Mouse (Mus musculus) C2C12 (cell line): ENCODE data around the gene St6galnac1. TPM values are rescaled to one million over a fixed set of nuclear protein-coding genes. Genes with fewer than 3 reads are reported as not detected.

Experiments
- H3K27me3 ChIP-seq: one replicate; pipeline ENCODE4 v1.6.1; 2011; ENCODE audit not compliant: control insufficient read depth, insufficient read depth, insufficient read length
- H3K36me3 ChIP-seq: one replicate; pipeline ENCODE4 v1.6.1; 2011; ENCODE audit not compliant: control insufficient read depth, insufficient read depth
- H3K4me3 ChIP-seq: one replicate; pipeline ENCODE4 v1.5.1; 2011; ENCODE audit warnings: mild to moderate bottlenecking, control low read depth; ENCODE audit not compliant: poor library complexity, insufficient read depth, severe bottlenecking
- H3K79me2 ChIP-seq: one replicate; pipeline ENCODE4 v1.6.1; 2011; ENCODE audit not compliant: control insufficient read depth, insufficient read depth
- H3K79me3 ChIP-seq: one replicate; pipeline ENCODE4 v1.6.1; 2011; ENCODE audit warnings: low read depth, control low read depth
- H3ac ChIP-seq: one replicate; pipeline ENCODE3; 2011; ENCODE audit warnings: low read depth; ENCODE audit not compliant: control insufficient read depth, insufficient read length
- CEBPB ChIP-seq: IDR thresholded peaks from one replicate; pipeline ENCODE4 v1.6.1; 2011; ENCODE audit warnings: low read depth, mild to moderate bottlenecking, control low read depth, moderate library complexity
- CTCF ChIP-seq: IDR thresholded peaks from one replicate; pipeline ENCODE4 v1.5.1; 2011; ENCODE audit not compliant: control insufficient read depth, insufficient read depth, insufficient read length
- FOSL1 ChIP-seq: IDR thresholded peaks from one replicate; pipeline ENCODE4 v1.8.0; 2011; ENCODE audit warnings: mild to moderate bottlenecking, low read length; ENCODE audit not compliant: poor library complexity, insufficient read depth, severe bottlenecking
- MAX ChIP-seq: IDR thresholded peaks from one replicate; pipeline ENCODE4 v1.6.1; 2011; ENCODE audit warnings: mild to moderate bottlenecking, control low read depth
- MYOD1 ChIP-seq: IDR thresholded peaks from one replicate; pipeline ENCODE4 v1.6.1; 2011; ENCODE audit warnings: low read depth; ENCODE audit not compliant: control insufficient read depth, insufficient read length
- MYOG ChIP-seq: IDR thresholded peaks from one replicate; pipeline ENCODE4 v1.6.1; 2011; ENCODE audit not compliant: control insufficient read depth, insufficient read length; ENCODE audit errors: extremely low read depth
- USF1 ChIP-seq: IDR thresholded peaks from one replicate; pipeline ENCODE4 v1.6.1; 2011; ENCODE audit warnings: low read depth, mild to moderate bottlenecking, control low read depth, moderate library complexity
- polyA plus RNA-seq: library from polyadenylated mRNA; unstranded; fragments of >200 nt; fragmentation: generic; extraction: Trizol; gene quantifications from one replicate; pipeline ENCODE4 v1.2.1, GENCODE M21; 2012; ENCODE audit warnings: missing spikeins

Gene St6galnac1
- polyA plus RNA-seq, 1 experiment, result not detected

- Histone ChIP-seq H3ac (no peak overlapping the region), H3K4me3 (no peak overlapping the region), H3K27me3 (no peaks in the 10 kb centered on the region), H3K79me2 (peaks cover 39% of the 10 kb centered on the region), H3K36me3 (peaks cover 32% of the 10 kb centered on the region), H3K79me3 (peaks cover 21% of the 10 kb centered on the region)
- TF ChIP-seq CEBPB (no peak), CTCF (no peak), MAX (no peak), USF1 (no peak), FOSL1 (no peak), MYOG (no peak), MYOD1 (no peak)
These were observed 38.3 kb upstream of the St6galnac1 start for GRCm38 (mm10) chr11:116813610-116814009.

DNA sequence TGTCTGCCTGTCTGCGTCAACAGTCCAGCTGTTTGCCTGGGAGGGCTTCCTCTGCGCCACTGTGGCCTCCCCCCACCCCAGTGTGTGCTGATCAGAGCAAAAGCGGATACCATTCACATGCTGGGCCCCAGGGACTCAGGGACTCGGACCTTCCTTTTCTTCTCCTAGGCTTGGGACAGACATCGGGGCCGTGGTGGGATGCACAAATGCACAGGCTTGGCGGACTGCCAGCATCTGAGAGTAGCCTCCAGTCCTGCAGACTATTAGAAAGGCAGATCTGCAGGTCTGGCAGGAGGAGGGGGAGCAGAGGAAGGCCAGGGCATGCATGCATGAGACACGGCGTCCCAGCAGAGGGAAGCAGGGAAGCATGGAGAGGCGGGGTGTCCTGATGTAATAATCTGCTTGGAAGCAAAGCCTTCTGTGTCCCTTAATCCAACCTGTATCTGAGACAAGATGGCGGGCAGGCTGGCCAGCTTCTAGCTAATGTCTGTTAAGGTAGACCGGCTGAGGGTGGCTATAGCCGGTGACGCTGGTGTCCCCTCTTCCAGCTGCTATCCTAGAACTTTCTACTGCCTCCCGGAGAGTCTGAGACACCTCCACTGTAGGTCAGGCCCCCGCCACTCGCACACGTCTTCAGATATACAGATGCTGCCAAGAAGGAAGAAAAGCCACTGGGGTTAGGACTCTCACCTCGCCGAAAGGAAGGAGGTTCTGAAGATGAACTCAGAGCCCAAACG is 37.7 kb upstream of the St6galnac1 start:
- peaks cover 33% of the 10 kb centered on the region for H3K79me2 ChIP-seq
- H3ac ChIP-seq, result no peak overlapping the region
- H3K36me3 ChIP-seq, result peaks cover 28% of the 10 kb centered on the region
- TF ChIP-seq MYOD1 (no peak), FOSL1 (no peak), USF1 (no peak), CEBPB (no peak), MAX (no peak), MYOG (no peak), CTCF (no peak)
- no peak overlapping the region for H3K4me3 ChIP-seq
- H3K79me3 ChIP-seq, result peaks cover 14% of the 10 kb centered on the region
- no peaks in the 10 kb centered on the region for H3K27me3 ChIP-seq

GRCm38 (mm10) chr11:116810983-116811901 is 35.9 kb upstream of the St6galnac1 start:
- Histone ChIP-seq H3K4me3 (no peak overlapping the region), H3K27me3 (no peaks in the 10 kb centered on the region), H3K79me2 (peaks cover 19% of the 10 kb centered on the region), H3K79me3 (peaks cover 5% of the 10 kb centered on the region), H3ac (no peak overlapping the region), H3K36me3 (peaks cover 34% of the 10 kb centered on the region)
- TF ChIP-seq CEBPB (no peak), MYOG (no peak), USF1 (no peak), FOSL1 (no peak), MYOD1 (no peak), CTCF (no peak), MAX (no peak)

DNA sequence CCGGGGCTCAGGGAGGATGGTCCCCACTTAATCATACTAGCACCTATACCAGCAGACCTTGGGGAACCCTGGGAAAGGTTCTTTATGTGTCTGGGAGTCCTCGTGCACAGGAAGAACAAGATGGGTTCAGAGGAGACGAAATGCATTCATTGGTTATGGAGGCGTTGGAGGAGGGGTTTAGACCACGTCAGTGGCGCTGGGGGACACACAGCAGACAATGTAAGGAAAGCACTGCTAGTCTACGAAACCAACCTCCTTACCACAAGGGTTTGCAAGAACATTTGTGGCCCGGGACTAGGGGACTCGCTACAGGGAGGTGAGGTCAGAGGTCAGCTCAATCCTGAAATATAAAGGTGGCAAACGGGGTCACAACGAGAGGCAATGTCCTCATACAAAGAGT is 35.2 kb upstream of the St6galnac1 start:
- Histone ChIP-seq H3K4me3 (no peak overlapping the region), H3K27me3 (no peaks in the 10 kb centered on the region)
- TF ChIP-seq FOSL1 (no peak), MAX (no peak), CEBPB (no peak), USF1 (no peak), MYOG (no peak), CTCF (no peak), MYOD1 (no peak)

DNA sequence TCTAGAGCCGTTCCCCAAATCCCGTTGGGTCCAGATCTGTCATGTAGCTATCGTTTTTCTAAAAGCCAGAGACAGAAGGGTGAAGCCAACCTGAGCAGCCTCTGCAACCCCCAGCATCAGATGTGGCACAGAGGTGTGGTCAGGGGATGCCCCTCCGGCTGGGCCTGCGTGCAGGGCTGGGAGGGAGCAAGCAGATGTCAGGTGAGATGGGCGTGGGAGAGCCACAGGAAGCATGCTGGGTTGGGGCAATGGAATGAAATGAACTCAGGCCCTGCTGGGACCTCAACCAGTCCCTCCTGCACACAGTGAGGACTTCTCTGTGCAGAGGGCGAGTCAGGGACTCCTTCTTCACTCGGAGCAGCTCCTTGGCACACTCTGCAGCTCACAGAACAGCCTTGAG is 34.2 kb upstream of the St6galnac1 start:
- H3K79me2 ChIP-seq, result peaks cover 2% of the 10 kb centered on the region
- no peaks in the 10 kb centered on the region for H3K79me3 ChIP-seq
- TF ChIP-seq CEBPB (no peak), USF1 (no peak), CTCF (no peak), MYOG (no peak)
- peaks cover 35% of the 10 kb centered on the region for H3K36me3 ChIP-seq
- no peaks in the 10 kb centered on the region for H3K27me3 ChIP-seq
- H3K4me3 ChIP-seq, result no peak overlapping the region
- H3ac ChIP-seq, result no peak overlapping the region

More for the DNA sequence above, 35.2 kb upstream of the St6galnac1 start:
- Histone ChIP-seq H3K36me3 (peaks cover 35% of the 10 kb centered on the region), H3K79me3 (peaks cover 1% of the 10 kb centered on the region), H3ac (no peak overlapping the region), H3K79me2 (peaks cover 12% of the 10 kb centered on the region)
